Mouse (Mus musculus) c-Kit-positive CD71-negative TER-119-negative erythroid progenitor cells, embryonic 14.5 days (primary cell): ENCODE measurements around the gene Dffb.

Source experiments
- DNase-seq: peaks from one replicate; pipeline ENCODE4 v3.0.0-alpha.2; 2013; ENCODE audit warnings: low read depth

Gene Dffb

DNA sequence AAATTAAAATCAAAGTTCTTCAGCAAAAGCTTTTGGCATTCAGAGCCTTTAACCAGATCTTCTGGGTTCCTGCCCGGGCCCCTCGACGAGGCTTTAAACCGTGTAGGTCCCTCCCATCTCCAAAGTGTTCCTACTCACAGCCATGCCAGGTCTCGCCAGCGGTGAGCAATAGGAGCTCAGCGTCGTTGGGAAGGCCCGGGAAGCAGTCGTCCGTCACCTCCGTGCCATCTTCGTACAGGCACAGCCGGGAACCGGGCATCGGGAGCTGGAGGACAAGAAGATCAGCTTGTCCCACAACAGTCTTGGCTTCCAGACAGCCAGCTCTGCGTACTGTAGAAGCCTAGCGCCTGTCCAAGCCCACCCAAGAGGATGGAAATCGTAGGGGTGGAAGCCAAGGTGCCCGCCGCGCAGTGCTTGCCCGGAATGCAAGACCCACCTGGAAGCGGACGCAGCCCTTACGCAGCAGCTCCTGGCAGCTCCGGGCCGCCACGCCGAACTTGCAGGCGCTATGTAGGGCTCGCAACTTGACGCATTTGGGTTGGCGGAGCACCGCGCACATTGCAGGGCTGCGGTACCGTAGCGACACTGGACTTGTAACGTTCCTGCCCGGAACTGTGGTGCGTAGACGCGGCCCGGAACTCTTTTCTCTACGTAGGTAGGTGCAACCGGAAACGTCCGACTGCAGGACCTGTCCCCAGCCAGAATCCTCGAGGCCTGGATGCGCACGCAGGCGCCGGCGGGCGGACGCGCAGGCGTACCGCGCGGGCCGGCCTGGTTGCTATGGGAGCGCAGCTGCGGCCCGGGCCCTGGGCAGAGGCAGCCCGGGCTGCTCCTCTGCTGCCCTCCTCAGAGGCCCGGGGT lies at the start of gene Dffb, which contains the start of gene Cep104:
Gene Dffb (minus strand): TSS at position 696 of the 861 bp plus-strand sequence.
Gene Cep104 (plus strand): TSS at position 764 of the 861 bp plus-strand sequence.
- peak; percentile 85 for DNase-seq

DNA sequence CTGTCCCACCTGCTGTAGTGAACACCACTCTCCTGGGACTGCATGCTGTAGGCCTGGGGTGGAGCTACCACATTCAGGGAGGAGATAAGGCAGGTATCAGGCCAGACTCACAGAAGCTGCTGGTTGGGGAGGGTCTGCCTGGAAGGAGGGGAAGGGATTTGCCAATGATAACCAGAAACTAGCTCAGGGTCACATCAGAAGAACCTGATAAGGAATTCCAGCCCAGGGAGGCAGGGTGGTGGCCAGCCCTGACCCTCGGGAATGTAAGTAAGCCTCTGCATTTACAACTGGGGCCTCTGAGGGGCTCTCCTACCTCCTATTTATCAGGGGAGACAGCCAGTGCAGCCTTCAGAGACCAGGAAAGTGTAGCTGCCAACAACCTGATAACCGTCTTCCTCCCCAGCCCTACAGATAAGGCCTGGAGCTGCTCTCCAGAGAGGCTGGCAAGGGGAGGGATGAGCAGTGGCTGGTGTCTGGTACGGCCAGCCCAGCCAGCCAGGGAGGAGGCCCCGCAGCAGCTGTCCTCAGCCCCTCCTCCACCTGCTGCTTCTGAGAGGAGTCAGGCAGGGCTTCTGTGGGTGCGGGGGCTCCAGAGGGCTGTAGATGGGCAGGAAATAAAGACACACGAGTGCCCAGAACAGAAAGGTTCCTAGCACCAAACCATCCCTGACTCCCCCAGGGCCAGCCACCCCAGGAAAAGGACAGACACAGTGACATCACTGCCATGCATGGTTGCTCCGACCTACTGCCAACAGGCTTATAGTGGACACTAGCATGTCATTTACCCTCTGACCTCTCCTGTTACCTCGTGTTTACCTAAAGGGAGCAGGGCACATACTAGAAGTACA lies 49.1 kb upstream of the Dffb start:
- no peak for DNase-seq

DNA sequence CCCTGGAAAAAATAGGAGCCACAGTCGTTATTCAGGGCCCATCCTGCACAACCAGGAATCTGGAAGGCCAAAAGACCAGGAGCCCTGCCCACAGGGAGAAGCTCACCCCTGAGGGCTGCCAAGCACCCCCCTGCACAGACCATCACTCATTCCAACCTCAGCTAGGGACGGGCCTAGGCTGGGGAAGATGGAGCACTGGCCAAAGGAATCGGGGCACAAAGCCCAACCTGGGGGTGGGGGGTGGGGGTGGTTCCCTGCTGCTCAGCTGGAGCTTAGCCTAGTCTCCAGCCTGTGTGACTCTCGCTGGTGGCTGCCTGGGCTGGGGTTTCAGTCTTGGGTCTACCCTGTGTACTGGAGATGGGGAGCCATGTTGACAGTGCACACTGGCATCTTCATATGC lies 47.9 kb upstream of the Dffb start:
- DNase-seq: no peak

DNA sequence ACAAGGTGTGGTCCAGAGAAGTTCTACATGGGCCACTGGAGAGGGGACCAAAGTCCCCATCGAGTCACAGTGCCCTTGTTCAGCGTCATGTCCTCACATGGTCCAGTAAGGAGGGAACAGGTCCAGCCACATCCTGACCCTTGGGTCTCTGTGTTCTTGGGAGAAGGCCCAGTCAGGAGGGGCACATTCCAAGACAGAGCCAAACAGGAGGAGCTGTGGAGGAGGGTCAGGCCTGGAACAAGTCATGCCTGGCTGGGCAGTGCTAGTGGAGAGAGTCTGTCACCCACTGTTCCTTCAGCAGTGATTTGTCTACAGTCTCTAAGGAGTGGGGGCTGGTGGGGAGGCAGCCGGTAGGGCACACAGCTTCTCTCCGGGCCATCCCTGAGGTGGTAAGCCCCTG lies 47.5 kb upstream of the Dffb start:
- DNase-seq: no peak

DNA sequence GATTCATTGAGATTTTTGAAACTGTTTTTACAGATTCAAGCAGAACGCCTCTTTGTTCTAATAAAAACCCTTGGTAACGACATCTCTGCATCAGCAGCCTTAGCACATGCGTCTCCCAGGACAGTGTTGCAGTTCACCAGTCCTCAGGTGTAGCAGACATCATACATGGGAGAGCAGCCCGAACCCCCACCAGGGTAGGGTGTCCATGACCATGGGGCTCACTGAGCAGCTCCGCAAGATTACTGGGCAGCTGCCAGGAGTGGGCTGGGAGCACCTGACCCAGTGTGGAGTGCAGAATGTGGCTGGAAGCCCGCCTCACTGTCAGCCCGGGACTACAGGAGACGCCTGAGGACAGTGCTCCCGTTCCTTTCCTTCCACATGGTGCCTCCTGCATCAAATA lies 46.5 kb upstream of the Dffb start:
- DNase-seq: no peak

DNA sequence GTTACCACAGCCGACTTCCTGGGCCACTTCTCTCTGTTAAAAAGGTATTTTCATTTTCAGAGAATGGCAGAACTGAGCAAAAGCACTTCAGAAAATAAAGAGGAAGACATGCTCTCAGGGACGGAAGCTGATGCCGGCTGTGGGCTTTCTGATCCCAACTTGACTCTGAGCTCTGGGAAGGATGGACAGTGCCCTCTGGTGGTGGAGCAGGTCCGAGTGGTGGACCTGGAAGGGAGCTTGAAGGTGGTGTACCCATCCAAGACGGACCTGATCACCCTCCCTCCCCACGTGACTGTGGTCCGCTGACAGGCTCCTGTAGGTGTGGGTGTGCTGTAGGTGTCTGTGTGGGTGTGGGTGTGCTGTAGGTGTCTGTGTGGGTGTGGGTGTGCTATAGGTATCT lies 44.6 kb upstream of the Dffb start:
- no peak for DNase-seq

DNA sequence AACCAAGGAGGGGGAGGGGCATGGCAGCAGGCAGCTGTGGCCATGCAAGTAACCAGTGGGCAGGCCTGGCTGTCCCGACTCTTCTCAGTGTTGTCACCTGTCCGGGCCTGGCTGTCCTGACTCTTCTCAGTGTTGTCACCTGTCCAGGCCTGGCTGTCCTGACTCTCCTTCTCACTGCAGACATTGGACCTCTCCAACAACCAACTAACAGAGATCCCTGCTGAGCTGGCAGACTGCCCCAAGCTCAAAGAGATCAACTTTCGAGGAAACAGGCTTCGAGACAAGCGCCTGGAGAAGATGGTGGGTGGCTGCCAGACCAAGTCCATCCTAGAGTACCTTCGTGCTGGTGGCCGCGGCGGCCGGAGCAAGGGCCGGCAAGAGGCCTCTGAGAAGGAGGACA lies 40.5 kb upstream of the Dffb start:
- no peak for DNase-seq

DNA sequence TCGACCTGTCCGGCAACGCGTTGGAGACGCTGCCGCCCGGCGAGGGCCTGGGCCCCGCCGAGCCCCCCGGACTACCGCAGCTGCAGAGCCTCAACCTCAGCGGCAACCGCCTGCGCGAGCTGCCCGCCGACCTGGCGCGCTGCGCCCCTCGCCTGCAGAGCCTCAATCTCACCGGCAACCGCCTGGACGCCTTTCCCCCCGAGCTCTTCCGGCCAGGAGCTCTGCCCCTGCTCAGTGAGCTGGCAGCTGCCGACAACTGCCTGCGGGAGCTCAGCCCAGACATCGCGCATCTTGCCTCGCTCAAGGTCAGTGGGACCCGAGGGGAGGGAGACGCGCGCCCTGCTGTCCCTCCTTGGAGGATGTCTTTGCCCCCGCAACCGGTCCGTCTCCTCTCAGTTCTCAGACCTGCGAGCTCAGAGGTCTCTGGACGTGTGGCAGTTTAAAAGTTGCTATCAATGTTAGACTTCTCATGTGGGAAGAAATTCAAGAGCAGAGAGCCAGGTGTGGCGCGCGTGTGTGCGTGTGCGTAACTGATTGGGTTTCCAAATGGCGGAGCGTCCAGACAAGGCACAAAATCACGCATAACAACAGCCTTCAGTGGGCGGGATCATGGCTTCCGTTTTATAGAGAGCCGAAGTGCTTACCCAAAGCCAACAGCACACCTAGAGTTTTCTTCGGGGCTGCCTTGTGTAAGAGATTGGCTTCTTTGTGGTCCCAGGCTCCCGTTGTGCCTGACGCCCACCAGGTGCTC lies 37.4 kb upstream of the Dffb start:
- no peak for DNase-seq

DNA sequence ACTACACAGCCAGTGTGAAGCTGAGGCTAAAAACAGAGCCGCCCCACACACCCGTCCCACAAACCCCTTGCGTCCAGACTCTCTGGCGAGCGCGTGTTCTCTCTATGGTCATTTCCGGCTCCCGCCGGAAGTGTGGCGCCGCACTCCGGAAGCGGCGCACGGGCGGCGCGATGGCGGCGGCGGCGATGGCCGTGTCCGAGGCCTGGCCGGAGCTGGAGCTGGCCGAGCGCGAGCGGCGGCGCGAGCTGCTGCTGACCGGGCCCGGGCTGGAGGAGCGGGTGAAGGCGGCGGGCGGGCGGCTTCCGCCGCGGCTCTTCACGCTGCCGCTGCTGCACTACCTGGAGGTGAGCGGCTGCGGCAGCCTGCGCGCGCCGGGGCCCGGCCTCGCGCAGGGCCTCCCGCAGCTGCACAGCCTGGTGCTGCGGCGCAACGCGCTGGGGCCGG lies 36.7 kb upstream of the Dffb start, which contains the start of gene Lrrc47:
Gene Lrrc47 (plus strand): TSS at position 86 of the 444 bp plus-strand sequence.
- peak; percentile 66 for DNase-seq

DNA sequence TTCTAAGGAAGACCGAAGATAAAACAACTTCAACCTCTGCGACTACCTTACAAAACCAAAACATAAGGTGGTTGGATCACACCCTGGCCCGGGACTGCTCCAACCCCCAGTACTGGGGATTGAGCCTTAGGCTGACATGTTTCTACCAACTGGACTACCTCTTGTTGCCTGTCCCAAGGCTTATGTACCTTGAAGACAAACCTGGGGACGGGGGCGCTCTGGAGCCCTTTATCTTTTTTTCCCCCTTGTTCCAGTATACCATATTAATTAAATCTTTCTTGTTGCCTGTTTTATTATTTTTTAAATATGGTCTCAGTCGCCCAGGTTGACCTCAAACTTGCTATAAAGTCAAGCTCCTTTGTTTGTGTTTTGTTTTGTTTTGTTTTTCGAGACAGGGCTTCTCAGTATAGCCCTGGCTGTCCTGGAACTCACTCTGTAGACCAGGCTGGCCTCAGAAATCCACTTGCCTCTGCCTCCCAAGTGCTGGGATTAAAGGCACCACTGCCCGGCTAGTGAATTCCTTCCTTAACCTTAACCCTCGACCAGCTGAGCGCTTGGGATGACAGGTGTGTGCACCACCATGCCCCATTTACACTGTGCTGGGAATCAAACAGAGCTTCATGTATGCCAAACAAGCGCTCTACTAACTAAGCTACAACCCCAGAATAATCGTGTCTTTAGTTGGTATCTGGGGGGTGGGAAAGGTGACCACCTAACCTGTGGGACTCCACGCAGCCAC lies 36.1 kb upstream of the Dffb start:
- DNase-seq: no peak

DNA sequence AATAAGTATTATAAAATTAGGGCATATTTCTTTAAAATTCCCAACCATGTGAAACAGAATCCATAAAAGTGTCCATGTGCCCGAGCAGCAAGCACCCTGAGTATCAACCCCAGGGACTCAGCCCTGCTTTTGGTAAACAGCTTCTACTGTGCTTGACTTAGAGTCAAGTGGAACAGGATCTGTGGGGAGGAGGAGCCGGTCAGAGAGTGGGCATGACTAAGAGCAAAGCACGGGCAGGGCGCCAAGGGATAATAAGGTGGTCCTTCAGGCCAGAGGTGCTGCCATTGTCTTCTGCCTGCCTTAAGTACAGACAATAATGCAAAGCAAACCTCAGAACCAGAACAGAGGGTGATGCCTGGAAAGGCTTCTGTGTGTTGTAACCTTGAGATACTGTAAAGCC lies 32.8 kb upstream of the Dffb start:
- no peak for DNase-seq

DNA sequence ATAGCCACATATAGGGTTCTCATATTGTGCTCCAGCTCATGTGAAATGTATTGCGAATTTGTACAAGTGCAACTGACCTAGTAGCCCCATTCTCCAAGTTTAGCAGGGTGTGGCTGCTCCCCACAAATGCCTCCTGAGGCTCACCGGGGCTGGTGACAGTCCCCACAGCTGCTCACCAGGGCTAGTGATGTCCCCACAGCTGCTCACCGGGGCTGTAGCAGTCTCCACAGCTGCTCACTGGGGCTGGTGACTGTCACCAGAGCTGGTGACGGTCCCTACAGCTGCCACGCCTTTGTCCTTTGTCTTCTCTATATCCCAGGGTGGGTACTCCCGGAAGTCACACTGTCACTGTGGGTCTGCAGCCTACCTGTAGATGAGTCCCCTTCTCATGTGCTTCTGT lies 31.3 kb upstream of the Dffb start:
- DNase-seq: no peak

DNA sequence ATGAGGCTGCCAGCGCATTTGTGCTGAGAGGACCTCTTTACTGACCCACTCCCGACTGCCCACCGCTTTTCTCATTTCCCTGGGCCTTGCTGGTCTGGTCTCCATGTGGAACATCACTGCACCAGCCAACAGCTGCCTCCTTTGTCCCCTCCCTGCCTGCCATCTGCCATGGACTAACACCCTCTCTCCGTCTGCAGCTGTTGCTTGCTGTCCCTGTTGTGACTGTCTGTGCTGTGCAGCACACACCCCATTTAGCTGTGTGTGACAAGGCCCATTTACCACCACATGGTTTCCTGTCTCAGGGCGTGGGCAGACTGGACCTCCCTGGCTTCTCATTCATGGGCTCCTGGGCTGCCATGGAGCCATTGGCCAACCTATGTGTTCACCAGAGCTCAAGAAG lies 30.6 kb upstream of the Dffb start:
- no peak for DNase-seq

DNA sequence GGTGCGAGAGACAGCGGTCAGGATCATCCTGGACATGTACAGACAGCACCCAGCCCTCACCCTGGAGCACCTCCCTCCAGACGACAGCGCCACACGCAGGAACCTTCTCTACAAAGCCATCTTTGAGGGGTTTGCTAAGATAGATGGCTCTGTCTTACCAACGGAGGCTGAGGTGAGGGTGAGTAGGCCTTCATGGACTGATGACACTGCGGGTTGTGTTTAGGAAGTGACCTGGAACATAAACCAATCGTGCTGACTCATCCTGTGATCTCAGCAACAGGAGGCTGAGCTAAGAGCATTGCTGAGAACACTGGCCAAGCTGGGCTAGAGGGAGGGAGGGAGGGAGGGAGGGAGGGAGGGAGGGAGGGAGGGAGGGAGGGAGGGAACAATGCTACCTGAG lies 18.6 kb upstream of the Dffb start:
- no peak for DNase-seq

DNA sequence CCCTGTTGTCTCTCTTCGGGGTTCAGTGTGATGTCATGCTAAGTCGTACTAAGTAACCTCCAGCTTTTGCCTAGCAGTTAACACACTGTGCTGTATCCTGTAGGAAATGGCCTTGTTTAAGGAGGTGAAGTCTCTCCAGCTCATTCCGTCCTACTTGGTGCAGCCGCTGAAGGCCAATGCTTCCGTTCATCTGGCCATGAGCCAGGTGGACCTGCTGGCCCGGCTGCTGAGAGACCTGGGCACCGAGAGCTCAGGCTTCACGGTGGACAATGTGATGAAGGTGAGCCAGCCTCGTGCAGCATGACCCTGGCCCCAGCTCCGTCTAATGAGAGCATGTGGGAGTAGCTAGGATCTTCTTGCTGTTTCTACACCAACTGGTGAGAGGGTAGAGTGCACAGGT lies 17.8 kb upstream of the Dffb start:
- no peak for DNase-seq

DNA sequence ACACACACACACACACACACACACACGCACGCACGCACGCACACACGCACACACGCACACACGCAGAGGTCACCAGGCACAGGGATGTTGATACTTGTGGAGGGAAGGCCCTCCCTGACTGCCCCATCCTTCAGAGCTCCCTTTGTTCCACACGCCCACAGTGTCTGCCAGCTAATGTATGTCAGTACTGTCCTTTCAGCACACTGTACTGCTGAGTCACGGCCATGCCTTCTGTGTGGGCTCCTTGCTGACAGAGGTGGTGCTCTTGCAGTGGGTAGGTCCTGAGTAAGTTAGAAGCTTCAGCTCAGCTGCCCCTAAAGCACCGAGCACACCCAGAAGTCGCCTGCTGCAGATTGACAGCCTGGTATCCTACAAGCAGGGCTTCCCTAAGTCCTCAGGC lies 5.5 kb upstream of the Dffb start:
- no peak for DNase-seq

DNA sequence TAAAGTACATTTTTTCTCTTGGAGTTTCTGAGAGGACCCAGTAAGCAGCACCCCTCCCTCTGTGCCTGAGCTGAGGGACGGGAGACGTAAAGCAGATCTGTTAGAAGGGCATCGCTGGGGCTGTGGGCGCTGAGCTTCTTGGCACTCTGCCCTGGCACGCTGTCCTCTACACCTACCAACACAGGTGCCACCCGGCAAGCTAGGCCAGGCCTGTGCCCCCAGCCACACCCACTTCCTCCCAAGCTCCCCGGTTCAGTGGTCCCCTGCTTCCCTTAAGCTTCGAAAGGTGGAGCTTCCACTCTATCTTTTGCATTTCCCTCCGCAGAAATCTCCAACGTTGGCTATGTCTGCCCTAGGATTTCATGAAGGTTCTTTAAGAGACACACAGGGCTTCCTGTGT lies 4.3 kb upstream of the Dffb start:
- DNase-seq: no peak

DNA sequence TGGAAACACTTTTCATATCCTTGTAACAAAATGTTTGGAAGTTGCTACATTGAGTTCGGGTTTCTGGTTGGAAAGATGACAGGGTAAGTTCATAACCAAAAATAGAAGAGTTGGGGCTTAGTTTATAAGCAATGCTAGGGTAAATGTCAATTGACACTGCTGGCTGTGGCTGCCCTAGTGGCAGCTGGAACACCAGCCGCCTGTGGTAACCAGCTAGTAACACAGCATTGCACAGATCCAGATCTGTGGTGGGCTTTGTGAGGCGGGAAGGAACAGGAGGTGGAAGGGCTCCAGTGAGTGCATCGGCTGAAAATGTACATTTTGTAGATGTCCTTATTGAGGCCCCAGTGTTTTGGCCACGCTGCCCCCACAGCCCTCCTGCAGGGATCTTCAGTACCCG lies 842 bp upstream of the Dffb start:
- no peak for DNase-seq

DNA sequence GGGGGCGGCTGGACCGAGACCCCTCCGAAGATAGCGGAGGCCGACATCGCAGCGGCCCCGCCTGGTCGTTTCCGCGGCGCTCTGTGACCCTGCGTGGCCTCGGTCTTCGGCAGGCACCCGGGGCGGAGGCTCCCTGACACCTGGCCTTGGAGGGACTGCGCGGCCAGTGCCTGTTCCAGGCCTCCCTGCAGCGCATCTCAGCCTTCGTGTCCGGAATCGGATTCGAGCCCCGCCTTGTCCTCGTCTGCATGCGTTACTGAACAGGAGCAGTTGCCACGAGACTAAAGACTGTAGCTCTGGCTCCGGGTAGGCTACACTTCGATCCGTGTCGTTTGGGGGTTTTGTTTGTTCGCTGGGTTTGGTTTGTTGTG lies 351 bp upstream of the Dffb start:
- no peak for DNase-seq

DNA sequence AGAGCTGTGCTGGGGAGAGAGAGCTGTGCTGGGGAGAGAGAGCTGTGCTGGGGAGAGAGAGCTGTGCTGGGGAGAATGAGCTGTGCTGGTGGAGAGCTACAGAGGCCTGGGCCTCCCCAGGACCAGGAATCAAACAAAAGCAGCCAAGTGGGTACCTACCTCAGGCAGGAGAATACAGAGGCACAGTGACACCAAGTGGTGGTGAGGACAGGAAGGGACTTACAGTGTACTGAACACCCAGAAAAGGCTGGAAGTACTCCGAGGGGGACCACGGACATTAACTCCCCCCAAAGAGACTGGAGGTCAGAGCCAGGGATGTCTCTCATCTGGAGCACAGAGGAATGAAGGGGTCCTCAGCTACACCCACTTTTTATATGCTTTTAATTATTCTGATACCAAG lies 6.9 kb downstream of the Dffb start:
- DNase-seq: no peak

DNA sequence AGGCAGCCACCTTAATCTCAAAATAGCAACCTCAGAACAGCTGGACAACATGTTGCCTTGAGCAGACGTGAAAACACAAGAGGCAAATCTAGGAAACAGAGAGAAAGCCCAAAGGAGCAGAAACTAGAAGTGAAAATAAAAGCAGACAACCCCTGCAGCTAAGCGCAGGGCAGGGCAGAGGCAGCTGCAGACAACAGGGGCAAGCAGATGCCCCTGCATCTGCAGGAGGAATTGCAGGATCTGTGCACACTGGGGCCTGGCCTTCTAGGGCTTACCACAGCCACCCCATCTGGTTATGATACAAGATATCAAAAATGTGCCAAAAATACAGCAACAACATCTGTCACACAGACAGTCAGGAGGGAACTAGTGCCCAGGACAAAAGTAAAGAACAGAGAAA lies 7.4 kb downstream of the Dffb start:
- no peak for DNase-seq

DNA sequence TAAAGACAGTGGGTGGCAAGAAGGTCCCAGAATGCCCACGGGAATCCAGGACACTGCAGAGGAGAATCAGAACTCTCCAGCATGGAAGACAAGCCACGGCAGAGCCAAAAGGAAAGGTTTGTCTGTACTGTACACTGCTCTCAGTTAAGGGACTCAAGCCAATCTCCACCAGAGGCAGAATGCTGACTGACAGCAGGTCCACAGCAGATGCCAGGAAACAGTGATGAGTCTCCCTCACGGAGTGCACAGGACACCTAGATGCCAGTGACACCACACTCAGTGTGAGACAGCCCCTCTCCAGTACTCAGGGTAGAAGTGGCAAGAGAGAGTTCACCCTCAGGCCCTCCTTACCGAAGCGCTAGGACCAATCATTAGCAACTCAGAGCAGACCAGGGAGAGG lies 8.3 kb downstream of the Dffb start:
- no peak for DNase-seq
